In genomic region chr11:62605619-62606298, GRCm38 (mm10) we compare ENCODE assay signal across 9 mouse cellular contexts. TPM values are rescaled to one million over a fixed set of nuclear protein-coding genes. Genes with fewer than 3 reads are reported as not detected.
A peak's percentile ranks its signal among the peaks of the same experiment; 100 is the strongest.
DNase-seq lines count a peak whose midpoint lies in the region; ATAC-seq and TF ChIP-seq lines count a peak whose summit lies in the region.
"Had no signal": no experiment of that assay in that cellular context is flagged by ENCODE, and none has a peak within 500 bp of the region (broad histone marks: within the 10 kb centered on the region; RNA-seq: fewer than 3 reads in every experiment).

No protein-coding gene starts in this region.

- no peak for ATAC-seq in kidney, embryonic 15.5 days (replicated peaks; ENCODE audit: low FRiP score)
- ATAC-seq in embryonic facial prominence, embryonic 13.5 days (ENCODE audit: insufficient number of reproducible peaks, insufficient read depth, low FRiP score, low TSS enrichment, low read depth), result no peak
- no peak for ATAC-seq in limb, embryonic 11.5 days (ENCODE audit: insufficient number of reproducible peaks, low FRiP score, low TSS enrichment, low read depth)
- ATAC-seq in neural tube, embryonic 14.5 days (ENCODE audit: low read depth), result no peak
- ATAC-seq in lung, postnatal 0 days, result no peak
- no peak for ATAC-seq in monocyte, adult 5-6 weeks (replicated peaks; ENCODE audit: insufficient number of reproducible peaks, low FRiP score, low TSS enrichment, poor library complexity, severe bottlenecking)

- WGBS in kidney, embryonic 15.5 days, result 47% methylated on average over 10 of the region's 10 CpGs
- WGBS in embryonic facial prominence, embryonic 13.5 days, result 43% methylated on average over 10 of the region's 10 CpGs
- 40% methylated on average over 10 of the region's 10 CpGs for WGBS in limb, embryonic 11.5 days
- WGBS in neural tube, embryonic 14.5 days, result 38% methylated on average over 10 of the region's 10 CpGs
- WGBS in lung, postnatal 0 days, result 47% methylated on average over 10 of the region's 10 CpGs

- H3K36me3 ChIP-seq in kidney, embryonic 15.5 days, result peaks cover 76% of the 10 kb centered on the region
- H3K36me3 ChIP-seq in embryonic facial prominence, embryonic 13.5 days, result peaks cover 68% of the 10 kb centered on the region
- peaks cover 29% of the 10 kb centered on the region for H3K36me3 ChIP-seq in limb, embryonic 11.5 days (ENCODE audit: control insufficient read depth, insufficient read depth, low read length)
- peaks cover 43% of the 10 kb centered on the region for H3K36me3 ChIP-seq in neural tube, embryonic 14.5 days (ENCODE audit: control insufficient read depth, insufficient read depth, low read length)
- peaks cover 12% of the 10 kb centered on the region for H3K36me3 ChIP-seq in lung, postnatal 0 days (ENCODE audit: insufficient read depth, low read length)

- TF ChIP-seq EP300 in lung, postnatal 0 days (IDR thresholded peaks at IDR 0.05), result no peak

- H3K27me3 ChIP-seq in kidney, embryonic 15.5 days, result no peaks in the 10 kb centered on the region
- H3K27me3 ChIP-seq in embryonic facial prominence, embryonic 13.5 days, result no peaks in the 10 kb centered on the region
- no peaks in the 10 kb centered on the region for H3K27me3 ChIP-seq in limb, embryonic 11.5 days (ENCODE audit: control insufficient read depth, insufficient read depth, low read length)
- no peaks in the 10 kb centered on the region for H3K27me3 ChIP-seq in neural tube, embryonic 14.5 days (ENCODE audit: control insufficient read depth, insufficient read depth, low read length)
- no peaks in the 10 kb centered on the region for H3K27me3 ChIP-seq in lung, postnatal 0 days (replicated peaks; ENCODE audit: insufficient read depth, low read length)

- peak overlapping the region; percentile 62 for H3K4me2 ChIP-seq in kidney, embryonic 15.5 days
- peak overlapping the region; percentile 67 for H3K4me2 ChIP-seq in embryonic facial prominence, embryonic 13.5 days
- peak overlapping the region; percentile 5; the same call in 1 of the 2 replicates for H3K4me2 ChIP-seq in limb, embryonic 11.5 days (ENCODE audit: low read depth, severe bottlenecking)
- peak overlapping the region; percentile 95; the same call in 1 of the 2 replicates for H3K4me2 ChIP-seq in neural tube, embryonic 14.5 days (ENCODE audit: low read depth, low read length)
- no peak overlapping the region for H3K4me2 ChIP-seq in lung, postnatal 0 days (replicated peaks; ENCODE audit: low read depth, low read length)

- TF ChIP-seq CTCF in lung, postnatal 0 days (IDR thresholded peaks at IDR 0.05), result no peak

- no peaks in the 10 kb centered on the region for H3K9me3 ChIP-seq in kidney, embryonic 15.5 days (replicated peaks)
- no peaks in the 10 kb centered on the region for H3K9me3 ChIP-seq in embryonic facial prominence, embryonic 13.5 days
- H3K9me3 ChIP-seq in limb, embryonic 11.5 days (ENCODE audit: control insufficient read depth, low read length), result no peaks in the 10 kb centered on the region
- no peaks in the 10 kb centered on the region for H3K9me3 ChIP-seq in neural tube, embryonic 14.5 days (ENCODE audit: control insufficient read depth, low read length)
- no peaks in the 10 kb centered on the region for H3K9me3 ChIP-seq in lung, postnatal 0 days (ENCODE audit: low read length)

- peak overlapping the region; percentile 91 for H3K9ac ChIP-seq in kidney, embryonic 15.5 days
- peak overlapping the region; percentile 98 for H3K9ac ChIP-seq in embryonic facial prominence, embryonic 13.5 days
- no peak overlapping the region for H3K9ac ChIP-seq in limb, embryonic 11.5 days (ENCODE audit: low read length)
- 0 out of 2 replicates have a peak overlapping the region, but pooled peaks have one; percentile 16 for H3K9ac ChIP-seq in neural tube, embryonic 14.5 days (replicated peaks; ENCODE audit: low read depth, low read length)
- no peak overlapping the region for H3K9ac ChIP-seq in lung, postnatal 0 days (replicated peaks; ENCODE audit: low read depth)

- peak overlapping the region; percentile 77 for H3K4me3 ChIP-seq in kidney, embryonic 15.5 days (replicated peaks)
- H3K4me3 ChIP-seq in embryonic facial prominence, embryonic 13.5 days, result peak overlapping the region; percentile 13
- no peak overlapping the region for H3K4me3 ChIP-seq in limb, embryonic 11.5 days (ENCODE audit: low read depth, low read length)
- no peak overlapping the region for H3K4me3 ChIP-seq in neural tube, embryonic 14.5 days (ENCODE audit: low read depth, low read length)
- H3K4me3 ChIP-seq in lung, postnatal 0 days (ENCODE audit: low read depth, low read length), result no peak overlapping the region

- H3K27ac ChIP-seq in kidney, embryonic 15.5 days, result peak overlapping the region; percentile 63; the same call in 1 of the 2 replicates
- H3K27ac ChIP-seq in embryonic facial prominence, embryonic 13.5 days, result peak overlapping the region; percentile 96
- no peak overlapping the region for H3K27ac ChIP-seq in limb, embryonic 11.5 days (replicated peaks; ENCODE audit: low read depth, low read length)
- H3K27ac ChIP-seq in neural tube, embryonic 14.5 days (ENCODE audit: low read depth, low read length), result no peak overlapping the region
- H3K27ac ChIP-seq in lung, postnatal 0 days (ENCODE audit: low read length), result no peak overlapping the region

- no peak for DNase-seq in kidney, adult 8-10 months
- DNase-seq in limb, embryonic 11.5 days (ENCODE audit: low spot score), result peak; percentile 41
- DNase-seq in frontal cortex, postnatal 36 days (ENCODE audit: low spot score in 2 of 2), result no peak
- no peak for DNase-seq in lung, postnatal 0 days (ENCODE audit: low spot score)
- DNase-seq: adrenal gland, adult 8-10 months had no signal

- H3K4me1 ChIP-seq in kidney, embryonic 15.5 days, result peaks cover 33% of the 10 kb centered on the region
- H3K4me1 ChIP-seq in embryonic facial prominence, embryonic 13.5 days, result peaks cover 38% of the 10 kb centered on the region
- H3K4me1 ChIP-seq in limb, embryonic 11.5 days (ENCODE audit: control insufficient read depth, insufficient read depth, low read length), result peaks cover 12% of the 10 kb centered on the region
- peaks cover 33% of the 10 kb centered on the region for H3K4me1 ChIP-seq in neural tube, embryonic 14.5 days (ENCODE audit: control insufficient read depth, insufficient read depth, low read length)
- H3K4me1 ChIP-seq in lung, postnatal 0 days (ENCODE audit: insufficient read depth, low read depth, low read length), result no peaks in the 10 kb centered on the region; the same call in 1 of the 2 replicates

RNA-seq across cellular contexts. Expression of gene Trpv2, which starts 31.5 kb away (rescaled TPM):
- polyA plus RNA-seq in kidney, embryonic 15.5 days (2015; fragmentation: Nextera tagmentation; extraction: Ambion mirVana), result 3.5 and 6.4 TPM in 2 replicates
- 3.0 and 3.5 TPM in 2 replicates for polyA plus RNA-seq in embryonic facial prominence, embryonic 13.5 days (2015; fragmentation: Nextera tagmentation; extraction: Ambion mirVana)
- polyA plus RNA-seq in limb, embryonic 11.5 days (2014; fragmentation: Nextera tagmentation; extraction: Ambion mirVana), result 0.69 and 1.4 TPM in 2 replicates
- 25.1 and 25.8 TPM in 2 replicates for polyA plus RNA-seq in neural tube, embryonic 14.5 days (2014; fragmentation: Nextera tagmentation; extraction: Ambion mirVana)
- 6.1 and 6.2 TPM in 2 replicates for polyA plus RNA-seq in lung, postnatal 0 days (2015; fragmentation: Nextera tagmentation; extraction: Ambion mirVana)
- total RNA-seq in monocyte, adult 5-6 weeks (2017), result 33.3 to 61.4 TPM (median 38.2 TPM) in 3 replicates

RNA-seq across cellular contexts. Expression of gene Lrrc75a, which starts 42.6 kb away (rescaled TPM):
- polyA plus RNA-seq in kidney, embryonic 15.5 days (2015; fragmentation: Nextera tagmentation; extraction: Ambion mirVana), result 14.3 and 15.7 TPM in 2 replicates
- polyA plus RNA-seq in embryonic facial prominence, embryonic 13.5 days (2015; fragmentation: Nextera tagmentation; extraction: Ambion mirVana), result 14.0 and 18.4 TPM in 2 replicates
- 20.6 TPM in 2 replicates for polyA plus RNA-seq in limb, embryonic 11.5 days (2014; fragmentation: Nextera tagmentation; extraction: Ambion mirVana)
- polyA plus RNA-seq in neural tube, embryonic 14.5 days (2014; fragmentation: Nextera tagmentation; extraction: Ambion mirVana), result 10.1 and 10.5 TPM in 2 replicates
- polyA plus RNA-seq in lung, postnatal 0 days (2015; fragmentation: Nextera tagmentation; extraction: Ambion mirVana), result 15.0 and 18.2 TPM in 2 replicates
- total RNA-seq in monocyte, adult 5-6 weeks (2017), result 1.3 to 6.4 TPM (median 4.1 TPM) in 3 replicates

RNA-seq across cellular contexts. Expression of gene Mmgt2, which starts 42.7 kb away (rescaled TPM):
- 67.3 and 70.4 TPM in 2 replicates for polyA plus RNA-seq in kidney, embryonic 15.5 days (2015; fragmentation: Nextera tagmentation; extraction: Ambion mirVana)
- 60.4 and 64.0 TPM in 2 replicates for polyA plus RNA-seq in embryonic facial prominence, embryonic 13.5 days (2015; fragmentation: Nextera tagmentation; extraction: Ambion mirVana)
- 54.1 and 60.7 TPM in 2 replicates for polyA plus RNA-seq in limb, embryonic 11.5 days (2014; fragmentation: Nextera tagmentation; extraction: Ambion mirVana)
- polyA plus RNA-seq in neural tube, embryonic 14.5 days (2014; fragmentation: Nextera tagmentation; extraction: Ambion mirVana), result 25.9 and 27.4 TPM in 2 replicates
- 22.3 and 27.9 TPM in 2 replicates for polyA plus RNA-seq in lung, postnatal 0 days (2015; fragmentation: Nextera tagmentation; extraction: Ambion mirVana)
- total RNA-seq in monocyte, adult 5-6 weeks (2017), result 11.6 to 45.4 TPM (median 31.4 TPM) in 3 replicates

RNA-seq across cellular contexts. Expression of gene Ubb, which starts 54.8 kb away (rescaled TPM):
- 3,192 and 3,248 TPM in 2 replicates for polyA plus RNA-seq in kidney, embryonic 15.5 days (2015; fragmentation: Nextera tagmentation; extraction: Ambion mirVana)
- 3,261 and 3,547 TPM in 2 replicates for polyA plus RNA-seq in embryonic facial prominence, embryonic 13.5 days (2015; fragmentation: Nextera tagmentation; extraction: Ambion mirVana)
- 3,696 and 3,837 TPM in 2 replicates for polyA plus RNA-seq in limb, embryonic 11.5 days (2014; fragmentation: Nextera tagmentation; extraction: Ambion mirVana)
- 4,516 and 4,600 TPM in 2 replicates for polyA plus RNA-seq in neural tube, embryonic 14.5 days (2014; fragmentation: Nextera tagmentation; extraction: Ambion mirVana)
- polyA plus RNA-seq in lung, postnatal 0 days (2015; fragmentation: Nextera tagmentation; extraction: Ambion mirVana), result 2,346 and 2,640 TPM in 2 replicates
- 1,289 to 1,782 TPM (median 1,376 TPM) in 3 replicates for total RNA-seq in monocyte, adult 5-6 weeks (2017)

Comparison
In these comparisons a context has a peak if more than half of its experiments do, and no peak if none do; other contexts are left out.
1. H3K27ac ChIP-seq: peak in kidney, embryonic 15.5 days (single experiment) and embryonic facial prominence, embryonic 13.5 days (single experiment); none in limb, embryonic 11.5 days (single experiment), neural tube, embryonic 14.5 days (single experiment) and lung, postnatal 0 days (single experiment).
2. H3K4me3 ChIP-seq: peak in kidney, embryonic 15.5 days (single experiment) and embryonic facial prominence, embryonic 13.5 days (single experiment); none in limb, embryonic 11.5 days (single experiment), neural tube, embryonic 14.5 days (single experiment) and lung, postnatal 0 days (single experiment).
3. H3K9ac ChIP-seq: peak in kidney, embryonic 15.5 days (single experiment), embryonic facial prominence, embryonic 13.5 days (single experiment) and neural tube, embryonic 14.5 days (single experiment); none in limb, embryonic 11.5 days (single experiment) and lung, postnatal 0 days (single experiment).